Mouse (Mus musculus) E14TG2a.4 (cell line): Measurements from ENCODE around the gene Celf5.

Experiments
- CTCF ChIP-seq: conservative IDR thresholded peaks from 2 replicates; pipeline ENCODE4 v1.5.1; 2014; ENCODE audit warnings: low read length
- NANOG ChIP-seq: IDR thresholded peaks from 2 replicates; pipeline ENCODE4 v1.6.1; 2014; ENCODE audit warnings: borderline replicate concordance, low read length, mixed read lengths
- POU5F1 ChIP-seq: IDR thresholded peaks from 2 replicates; pipeline ENCODE4 v1.6.1; 2014; ENCODE audit warnings: low read length, borderline replicate concordance

DNA sequence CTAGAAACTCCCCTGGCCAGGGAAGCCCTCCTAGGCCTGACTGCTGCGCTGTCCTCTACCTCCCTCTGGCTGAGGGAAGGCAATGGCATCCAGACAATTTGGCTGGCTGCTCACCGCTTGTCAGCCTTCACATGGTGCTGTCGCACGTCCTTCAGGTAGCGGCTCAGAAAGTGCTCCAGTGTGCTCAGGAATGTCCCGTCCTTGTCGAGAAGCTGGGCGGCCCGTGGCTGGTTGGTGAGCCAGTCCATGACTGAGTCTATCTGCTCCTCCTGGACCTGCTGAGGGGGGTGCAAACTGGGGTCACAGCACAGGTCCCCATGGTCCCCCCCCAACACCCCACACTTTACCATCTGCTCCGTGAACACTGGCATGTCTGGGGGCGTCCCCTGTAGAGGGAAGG is 5.6 kb upstream of the Celf5 start:
- TF ChIP-seq CTCF = no peak
- TF ChIP-seq NANOG = no peak
- no peak for TF ChIP-seq POU5F1
